Comparison of ENCODE assay signal across 16 mouse cellular contexts in the genomic region with DNA sequence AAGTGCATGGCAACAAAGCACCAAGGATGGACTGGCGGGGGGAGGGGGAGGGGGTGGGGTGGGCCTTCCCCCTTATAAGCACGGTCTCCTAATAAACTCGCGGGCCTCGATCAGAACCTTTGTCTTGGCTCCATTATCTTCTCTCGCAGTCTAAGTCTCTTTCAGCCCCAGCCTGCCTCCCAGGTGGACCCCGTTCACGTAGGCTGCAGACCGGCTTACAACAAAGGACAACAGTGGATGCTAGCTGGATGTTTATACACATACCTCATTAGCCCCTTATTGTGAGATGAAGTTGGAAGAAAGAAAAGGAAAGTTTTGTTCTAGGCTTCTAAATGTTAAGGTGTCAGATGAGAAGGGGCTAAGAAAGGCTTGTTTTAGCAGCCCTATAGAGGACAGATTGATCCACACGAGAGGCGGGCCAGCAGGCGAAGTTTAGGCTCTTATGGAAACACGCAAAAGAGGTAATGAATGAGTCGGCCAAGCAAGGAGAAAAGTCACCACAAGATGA.
DNase-seq lines count a peak whose midpoint lies in the region; ATAC-seq and TF ChIP-seq lines count a peak whose summit lies in the region.
"Had no signal": no experiment of that assay in that cellular context is flagged by ENCODE, and none has a peak within 500 bp of the region (broad histone marks: within the 10 kb centered on the region; RNA-seq: fewer than 3 reads in every experiment).

No protein-coding gene starts in this region.

- H3K4me1 ChIP-seq in kidney, embryonic 14.5 days (ENCODE audit: control insufficient read depth, insufficient read depth, low read length): no peaks in the 10 kb centered on the region
- H3K4me1 ChIP-seq in forebrain, embryonic 13.5 days: no peaks in the 10 kb centered on the region
- 0 out of 2 replicates have a peak, but pooled peaks cover 5% of the 10 kb centered on the region for H3K4me1 ChIP-seq in hindbrain, postnatal 0 days (ENCODE audit: insufficient read depth, low read length)
- peaks cover 3% of the 10 kb centered on the region; the same call in 1 of the 2 replicates for H3K4me1 ChIP-seq in neural tube, embryonic 12.5 days

- no peak for ATAC-seq in kidney, embryonic 14.5 days (ENCODE audit: low FRiP score, low TSS enrichment)
- ATAC-seq in forebrain, embryonic 13.5 days: peak; percentile 46; the same call in 1 of the 2 replicates
- ATAC-seq in hindbrain, postnatal 0 days: 0 out of 2 replicates have a peak, but pooled peaks have one; percentile 18
- peak; percentile 49; the same call in 1 of the 2 replicates for ATAC-seq in neural tube, embryonic 12.5 days (ENCODE audit: low FRiP score, low read depth)
- ATAC-seq: inflammation-experienced regulatory T-cells, adult 6 months had no signal

- no peak overlapping the region for H3K4me3 ChIP-seq in kidney, embryonic 14.5 days (ENCODE audit: low read length)
- H3K4me3 ChIP-seq in forebrain, embryonic 13.5 days: no peak overlapping the region
- H3K4me3 ChIP-seq in hindbrain, postnatal 0 days (ENCODE audit: low read length): no peak overlapping the region
- no peak overlapping the region for H3K4me3 ChIP-seq in neural tube, embryonic 12.5 days
- H3K4me3 ChIP-seq: gastrocnemius, adult 2 months; megakaryocyte, embryonic 14.5 days had no signal

- no peak for TF ChIP-seq CTCF in hindbrain, postnatal 0 days (IDR thresholded peaks at IDR 0.05; ENCODE audit: low read depth)

- H3K9ac ChIP-seq in kidney, embryonic 14.5 days (ENCODE audit: low read depth, low read length): no peak overlapping the region
- 0 out of 2 replicates have a peak overlapping the region, but pooled peaks have one; percentile 6 for H3K9ac ChIP-seq in forebrain, embryonic 13.5 days
- H3K9ac ChIP-seq in hindbrain, postnatal 0 days (replicated peaks; ENCODE audit: low read length): no peak overlapping the region
- no peak overlapping the region for H3K9ac ChIP-seq in neural tube, embryonic 12.5 days

- H3K27me3 ChIP-seq in kidney, embryonic 14.5 days (ENCODE audit: control insufficient read depth, insufficient read depth, low read length): no peaks in the 10 kb centered on the region
- H3K27me3 ChIP-seq in forebrain, embryonic 13.5 days: no peaks in the 10 kb centered on the region
- no peaks in the 10 kb centered on the region for H3K27me3 ChIP-seq in hindbrain, postnatal 0 days (ENCODE audit: insufficient read depth, low read length)
- no peaks in the 10 kb centered on the region for H3K27me3 ChIP-seq in neural tube, embryonic 12.5 days (replicated peaks)
- H3K27me3 ChIP-seq: megakaryocyte, embryonic 14.5 days had no signal

- peak overlapping the region; percentile 26 for H3K4me2 ChIP-seq in kidney, embryonic 14.5 days (replicated peaks; ENCODE audit: low read depth, low read length)
- H3K4me2 ChIP-seq in forebrain, embryonic 13.5 days: peak overlapping the region; percentile 54
- H3K4me2 ChIP-seq in hindbrain, postnatal 0 days (ENCODE audit: low read depth, low read length): peak overlapping the region; percentile 33; the same call in 1 of the 2 replicates
- H3K4me2 ChIP-seq in neural tube, embryonic 12.5 days (replicated peaks): peak overlapping the region; percentile 52
- H3K4me2 ChIP-seq: heart, embryonic 11.5 days had no signal

- no peak for DNase-seq in kidney, adult 9 months
- no peak for DNase-seq in hindbrain, postnatal 0 days (ENCODE audit: low spot score)
- DNase-seq in urinary bladder, adult 18-20 months (ENCODE audit: low spot score in 2 of 2): no peak
- no peak for DNase-seq in layer of hippocampus, postnatal 25 days (ENCODE audit: extremely low spot score in 1 of 2, low spot score in 1 of 2)
- DNase-seq in frontal cortex, postnatal 36 days (ENCODE audit: low spot score in 2 of 2): no peak
- DNase-seq: adrenal gland, postnatal 14 days; cerebellum, adult 18-20 months; gastrocnemius, adult 2 months; lung, adult 2 months had no signal

- no peaks in the 10 kb centered on the region for H3K9me3 ChIP-seq in kidney, embryonic 14.5 days (ENCODE audit: control insufficient read depth, low read length)
- H3K9me3 ChIP-seq in forebrain, embryonic 13.5 days (replicated peaks): no peaks in the 10 kb centered on the region
- H3K9me3 ChIP-seq in hindbrain, postnatal 0 days (ENCODE audit: low read length): no peaks in the 10 kb centered on the region
- H3K9me3 ChIP-seq in neural tube, embryonic 12.5 days: no peaks in the 10 kb centered on the region
- H3K9me3 ChIP-seq: megakaryocyte, embryonic 14.5 days had no signal

- 49% methylated on average over 14 of the region's 14 CpGs for WGBS in kidney, embryonic 14.5 days
- WGBS in forebrain, embryonic 13.5 days: 13% methylated on average over 14 of the region's 14 CpGs
- 29% methylated on average over 13 of the region's 14 CpGs for WGBS in hindbrain, postnatal 0 days
- 31% methylated on average over 14 of the region's 14 CpGs for WGBS in neural tube, embryonic 12.5 days

- H3K36me3 ChIP-seq in kidney, embryonic 14.5 days (ENCODE audit: control insufficient read depth, insufficient read depth, low read length): no peaks in the 10 kb centered on the region
- no peaks in the 10 kb centered on the region for H3K36me3 ChIP-seq in forebrain, embryonic 13.5 days (ENCODE audit: poor library complexity, severe bottlenecking)
- no peaks in the 10 kb centered on the region for H3K36me3 ChIP-seq in hindbrain, postnatal 0 days (ENCODE audit: insufficient read depth, low read length)
- H3K36me3 ChIP-seq in neural tube, embryonic 12.5 days: no peaks in the 10 kb centered on the region

- no peak overlapping the region for H3K27ac ChIP-seq in kidney, embryonic 14.5 days (ENCODE audit: low read depth, low read length)
- no peak overlapping the region for H3K27ac ChIP-seq in forebrain, embryonic 13.5 days
- no peak overlapping the region for H3K27ac ChIP-seq in hindbrain, postnatal 0 days
- H3K27ac ChIP-seq in neural tube, embryonic 12.5 days: no peak overlapping the region
- H3K27ac ChIP-seq: gastrocnemius, adult 2 months; stomach, postnatal 0 days had no signal
